ENCODE assay signal across 19 mouse cellular contexts in the genomic region with DNA sequence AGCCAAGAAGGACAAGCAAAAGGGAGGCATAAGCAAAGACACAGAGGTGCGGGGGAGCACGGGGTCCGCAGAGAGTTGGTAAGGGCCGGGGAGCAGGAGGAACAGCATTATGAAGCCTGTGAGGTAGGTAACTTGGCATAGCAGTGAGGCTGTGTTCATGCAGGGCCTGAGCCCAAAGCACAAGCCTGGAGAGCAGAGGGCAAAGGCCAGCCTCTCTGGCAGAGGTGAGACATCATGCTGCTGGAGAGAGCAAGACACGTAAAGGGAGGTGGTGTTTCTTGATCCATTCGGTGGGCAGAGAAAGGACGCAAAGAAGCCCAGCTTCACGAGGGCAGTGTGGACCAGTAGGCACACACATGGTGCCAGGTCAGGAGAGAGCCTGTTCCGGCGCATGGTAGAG. TPM values are rescaled to one million over a fixed set of nuclear protein-coding genes. Genes with fewer than 3 reads are reported as not detected.
"Had no signal": no experiment of that assay in that cellular context is flagged by ENCODE, and none has a peak within 500 bp of the region (broad histone marks: within the 10 kb centered on the region; RNA-seq: fewer than 3 reads in every experiment).

No protein-coding gene starts in this region.

- H3K4me2 ChIP-seq: limb, embryonic 13.5 days; midbrain, embryonic 13.5 days had no signal

- H3K9me3 ChIP-seq: limb, embryonic 13.5 days; midbrain, embryonic 13.5 days had no signal

- H3K4me3 ChIP-seq: layer of hippocampus, adult 2 months; limb, embryonic 13.5 days; midbrain, embryonic 13.5 days; myocyte had no signal

- ATAC-seq: midbrain, embryonic 13.5 days had no signal

- H3K36me3 ChIP-seq: limb, embryonic 13.5 days; midbrain, embryonic 13.5 days had no signal

- H3K9ac ChIP-seq: limb, embryonic 13.5 days; liver, embryonic 14.5 days; midbrain, embryonic 13.5 days had no signal

- H3K4me1 ChIP-seq: limb, embryonic 13.5 days; midbrain, embryonic 13.5 days had no signal

- DNase-seq: left cerebral cortex, postnatal 4 days; lung, adult 18-20 months; right cerebral cortex, postnatal 4 days; spleen, adult 18-20 months; thymus, adult 2 months; thymus, postnatal 25 days had no signal

- H3K27ac ChIP-seq: kidney, postnatal 0 days; layer of hippocampus, adult 2 months; limb, embryonic 13.5 days; liver, embryonic 14.5 days; midbrain, embryonic 13.5 days had no signal

RNA-seq across cellular contexts. Expression of a gene that starts 44.8 kb away (rescaled TPM):
- total RNA-seq: liver, adult 2 months; megakaryocyte-erythroid progenitor cell, adult 5-6 weeks; neutrophil, adult 5-6 weeks had no signal
- polyA plus RNA-seq: intestine, embryonic 14.5 days; kidney, postnatal 0 days; limb, embryonic 13.5 days; liver, adult 2 months; liver, embryonic 14.5 days; lung, embryonic 16.5 days; myocyte; stomach, embryonic 14.5 days; thymus, adult 2 months; urinary bladder, adult 2 months had no signal
